Mouse (Mus musculus) midbrain, embryonic 13.5 days (tissue): ENCODE measurements around the gene Cbx3. TPM values are rescaled to one million over a fixed set of nuclear protein-coding genes. Genes with fewer than 3 reads are reported as not detected.
"Not testable (repeated sequence)": the region's sequence is repeated elsewhere in the genome, so short reads cannot be mapped to it uniquely, and the experiment has no call there.

Experiments
- ATAC-seq: fragments of 200-750 bp; cut with Nextera tagmentation; 2 replicates; pipeline ENCODE4 v1.8.0; 2017; ENCODE audit warnings: mild to moderate bottlenecking, moderate TSS enrichment, moderate library complexity
- H3K27ac ChIP-seq: fragments of 300-500 bp; sonication (generic); 2 replicates; pipeline ENCODE4 v1.5.1; 2015; ENCODE audit warnings: inconsistent platforms, mild to moderate bottlenecking, moderate library complexity
- H3K27me3 ChIP-seq: fragments of 300-500 bp; sonication (generic); 2 replicates; pipeline ENCODE4 v1.6.1; 2015; ENCODE audit warnings: mild to moderate bottlenecking, inconsistent platforms
- H3K36me3 ChIP-seq: fragments of 300-500 bp; sonication (generic); 2 replicates; pipeline ENCODE4 v1.6.1; 2015; ENCODE audit warnings: mild to moderate bottlenecking, inconsistent platforms
- H3K4me1 ChIP-seq: fragments of 300-500 bp; sonication (generic); replicated peaks from 2 replicates; pipeline ENCODE4 v1.6.1; 2015; ENCODE audit warnings: inconsistent platforms
- H3K4me2 ChIP-seq: fragments of 300-500 bp; sonication (generic); replicated peaks from 2 replicates; pipeline ENCODE4 v1.6.1; 2015; ENCODE audit warnings: moderate library complexity, mild to moderate bottlenecking, inconsistent platforms
- H3K4me3 ChIP-seq: fragments of 300-500 bp; sonication (generic); replicated peaks from 2 replicates; pipeline ENCODE4 v1.5.1; 2015; ENCODE audit warnings: mild to moderate bottlenecking, inconsistent platforms
- H3K9ac ChIP-seq: fragments of 300-500 bp; sonication (generic); replicated peaks from 2 replicates; pipeline ENCODE4 v1.6.1; 2015; ENCODE audit warnings: mild to moderate bottlenecking, inconsistent platforms
- H3K9me3 ChIP-seq: fragments of 300-500 bp; sonication (generic); 2 replicates; pipeline ENCODE4 v1.6.1; 2016; ENCODE audit warnings: mild to moderate bottlenecking, inconsistent platforms
- WGBS: fragments of 180-500 bp; shearing (Covaris S2); methylation state at CpG from one replicate; pipeline ENCODE4 v1.1.7; 2015; 5-methylcytosine and 5-hydroxymethylcytosine counted together
- polyA plus RNA-seq: library from polyadenylated mRNA; unstranded; fragments of >200 nt; fragmentation: Nextera tagmentation; extraction: Ambion mirVana; gene quantifications from 2 replicates; pipeline ENCODE4 v1.2.1, GENCODE M21; 2015

The Cbx3 gene
- polyA plus RNA-seq, 1 experiment from 2014 or later: 593 TPM

GRCm38 (mm10) chr6:51479136-51479731 lies 9.1 kb downstream of the Cbx3 start:
- Histone ChIP-seq H3K4me2 (no peak overlapping the region), H3K27ac (no peak overlapping the region), H3K9me3 (no peaks in the 10 kb centered on the region), H3K27me3 (no peaks in the 10 kb centered on the region), H3K4me3 (no peak overlapping the region), H3K9ac (no peak overlapping the region), H3K36me3 (peaks cover 71% of the 10 kb centered on the region), H3K4me1 (peaks cover 5% of the 10 kb centered on the region; the same call in 1 of the 2 replicates)
- no peak for ATAC-seq
- 93% methylated on average over 4 of the region's 4 CpGs for WGBS

GRCm38 (mm10) chr6:51481548-51481947 lies 11.4 kb downstream of the Cbx3 start:
- Histone ChIP-seq H3K36me3 (peaks cover 59% of the 10 kb centered on the region), H3K4me3 (no peak overlapping the region), H3K4me2 (no peak overlapping the region), H3K9ac (no peak overlapping the region), H3K27me3 (no peaks in the 10 kb centered on the region), H3K4me1 (no peaks in the 10 kb centered on the region), H3K9me3 (no peaks in the 10 kb centered on the region), H3K27ac (no peak overlapping the region)
- no peak for ATAC-seq
- WGBS: 94% methylated on average over 8 of the region's 8 CpGs

DNA sequence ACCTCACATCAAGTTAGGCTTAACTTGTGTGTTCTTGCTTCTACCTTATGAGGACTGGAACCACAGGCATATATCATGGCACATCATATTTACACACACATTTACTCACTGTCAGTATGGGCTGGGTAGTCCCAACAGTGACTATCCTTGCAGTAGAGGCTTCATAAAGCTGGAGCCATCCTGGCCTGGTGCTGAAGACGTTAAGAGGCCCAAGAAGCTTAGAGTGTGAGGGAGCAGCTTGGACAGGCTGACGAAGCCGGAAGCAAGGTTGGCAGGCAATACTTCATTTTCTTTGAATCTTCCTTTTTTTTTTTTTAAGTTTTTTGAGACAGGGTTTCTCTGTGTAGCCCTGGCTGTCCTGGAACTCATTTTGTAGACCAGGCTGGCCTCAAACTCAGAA lies 13.7 kb downstream of the Cbx3 start:
- WGBS: 93% methylated on average over 3 of the region's 3 CpGs
- Histone ChIP-seq H3K9ac (no peak overlapping the region), H3K27me3 (no peaks in the 10 kb centered on the region), H3K27ac (no peak overlapping the region), H3K36me3 (peaks cover 54% of the 10 kb centered on the region), H3K9me3 (no peaks in the 10 kb centered on the region), H3K4me2 (no peak overlapping the region), H3K4me3 (no peak overlapping the region), H3K4me1 (no peaks in the 10 kb centered on the region)
- ATAC-seq: no peak

DNA sequence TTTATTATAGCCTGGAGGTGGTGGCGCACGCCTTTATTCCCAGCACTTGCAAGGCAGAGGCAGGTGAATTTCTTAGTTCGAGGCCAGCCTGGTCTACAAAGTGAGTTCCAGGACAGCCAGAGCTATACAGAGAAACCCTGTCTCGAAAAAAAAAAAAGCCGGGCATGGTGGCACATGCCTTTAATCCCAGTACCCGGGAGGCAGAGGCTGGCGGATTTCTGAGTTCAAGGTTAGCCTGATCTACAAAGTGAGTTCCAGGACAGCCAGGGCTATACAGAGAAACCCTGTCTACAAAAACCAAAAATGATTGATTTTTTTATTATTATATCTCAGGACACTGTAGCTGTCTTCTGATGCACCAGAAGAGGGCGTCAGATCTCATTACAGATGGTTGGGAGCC lies 14.4 kb downstream of the Cbx3 start:
- H3K27me3 ChIP-seq, ATAC-seq, H3K4me1 ChIP-seq, H3K9ac ChIP-seq, H3K4me3 ChIP-seq, H3K9me3 ChIP-seq, H3K27ac ChIP-seq, H3K4me2 ChIP-seq: not testable (repeated sequence)
- WGBS: 90% methylated on average over 8 of the region's 8 CpGs
- peaks cover 47% of the 10 kb centered on the region for H3K36me3 ChIP-seq

GRCm38 (mm10) chr6:51485646-51486045 lies 15.5 kb downstream of the Cbx3 start:
- H3K9me3 ChIP-seq: no peaks in the 10 kb centered on the region
- peaks cover 36% of the 10 kb centered on the region for H3K36me3 ChIP-seq
- H3K27me3 ChIP-seq: no peaks in the 10 kb centered on the region
- no peak for ATAC-seq
- no peak overlapping the region for H3K4me2 ChIP-seq
- no peaks in the 10 kb centered on the region for H3K4me1 ChIP-seq
- H3K27ac ChIP-seq: no peak overlapping the region
- H3K9ac ChIP-seq: no peak overlapping the region
- no peak overlapping the region for H3K4me3 ChIP-seq
- WGBS: 49% methylated on average over 2 of the region's 2 CpGs

GRCm38 (mm10) chr6:51486076-51486710 lies 16.0 kb downstream of the Cbx3 start:
- no peak overlapping the region for H3K27ac ChIP-seq
- H3K4me2 ChIP-seq: no peak overlapping the region
- no peaks in the 10 kb centered on the region for H3K4me1 ChIP-seq
- peaks cover 31% of the 10 kb centered on the region for H3K36me3 ChIP-seq
- ATAC-seq: no peak
- no peak overlapping the region for H3K4me3 ChIP-seq
- no peaks in the 10 kb centered on the region for H3K27me3 ChIP-seq
- WGBS: 79% methylated on average over 7 of the region's 7 CpGs
- H3K9me3 ChIP-seq: no peaks in the 10 kb centered on the region
- no peak overlapping the region for H3K9ac ChIP-seq

GRCm38 (mm10) chr6:51486731-51487130 lies 16.6 kb downstream of the Cbx3 start:
- Histone ChIP-seq H3K36me3 (peaks cover 25% of the 10 kb centered on the region), H3K4me2 (no peak overlapping the region), H3K4me1 (no peaks in the 10 kb centered on the region), H3K27me3 (no peaks in the 10 kb centered on the region), H3K4me3 (no peak overlapping the region), H3K27ac (no peak overlapping the region), H3K9me3 (no peaks in the 10 kb centered on the region), H3K9ac (no peak overlapping the region)
- WGBS: 92% methylated on average over 5 of the region's 5 CpGs
- ATAC-seq: no peak

DNA sequence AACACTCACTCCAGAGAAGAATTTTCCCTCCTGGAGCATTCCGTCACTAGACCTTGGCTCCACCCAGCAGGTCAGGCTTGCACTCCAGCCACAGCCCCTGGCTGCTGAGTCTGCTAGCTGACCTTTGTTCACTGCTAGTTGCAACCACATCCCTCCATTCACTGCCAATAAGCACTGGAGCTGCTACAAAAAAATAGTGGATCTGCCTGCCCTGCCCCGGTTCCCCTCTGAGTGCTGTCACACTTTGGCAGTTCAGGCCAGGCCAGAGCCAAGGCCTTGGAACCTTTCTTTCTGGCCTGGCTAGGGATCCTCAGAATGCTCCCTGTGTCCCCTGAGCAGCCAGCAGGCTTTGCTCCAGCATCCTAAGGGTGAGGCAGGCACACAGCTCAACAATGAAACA lies 19.6 kb downstream of the Cbx3 start:
- H3K36me3 ChIP-seq: 0 out of 2 replicates have a peak, but pooled peaks cover 7% of the 10 kb centered on the region
- H3K27me3 ChIP-seq: no peaks in the 10 kb centered on the region
- H3K9me3 ChIP-seq: no peaks in the 10 kb centered on the region
- no peaks in the 10 kb centered on the region for H3K4me1 ChIP-seq
- no peak overlapping the region for H3K4me3 ChIP-seq
- H3K4me2 ChIP-seq: no peak overlapping the region
- 79% methylated on average over 2 of the region's 2 CpGs for WGBS
- no peak overlapping the region for H3K9ac ChIP-seq
- ATAC-seq: no peak
- H3K27ac ChIP-seq: no peak overlapping the region

DNA sequence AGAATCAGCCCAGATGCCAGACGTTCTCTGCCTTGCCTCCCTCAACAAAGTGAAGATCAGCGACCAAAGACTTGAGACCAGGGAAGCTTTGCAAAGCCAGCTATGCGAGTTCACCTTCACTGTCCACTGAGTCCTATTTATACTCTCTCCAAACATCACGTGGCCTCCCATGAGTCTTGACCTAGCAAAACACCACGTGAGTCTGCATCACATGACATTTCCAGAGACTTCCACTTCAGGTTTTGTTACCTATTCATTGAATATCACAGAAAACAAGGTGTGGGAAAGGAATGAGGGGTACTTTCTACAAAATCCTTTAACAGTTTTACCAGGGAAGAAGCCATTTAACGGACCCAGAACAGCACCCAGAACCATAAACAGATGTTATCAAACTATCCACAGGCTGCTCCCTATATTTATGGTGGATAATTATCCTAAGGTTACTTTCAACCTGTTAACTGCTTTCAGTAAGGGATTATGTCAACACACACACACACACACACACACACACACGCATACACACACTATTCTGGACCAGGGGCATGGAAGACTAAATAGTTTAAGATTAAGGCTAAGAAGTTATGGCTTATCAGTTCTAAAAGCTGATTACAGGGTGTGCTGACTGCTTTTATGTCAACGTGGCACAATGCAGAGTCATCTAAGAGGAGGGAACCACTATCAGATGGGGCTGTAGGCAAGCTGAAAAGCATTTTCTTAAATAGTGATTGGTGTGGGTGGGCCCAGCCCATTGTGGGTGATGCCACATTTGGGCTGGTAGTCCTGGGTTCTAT lies 27.4 kb downstream of the Cbx3 start:
- Histone ChIP-seq H3K27ac (no peak overlapping the region), H3K9ac (no peak overlapping the region), H3K36me3 (no peaks in the 10 kb centered on the region), H3K4me2 (no peak overlapping the region), H3K27me3 (no peaks in the 10 kb centered on the region), H3K4me3 (no peak overlapping the region), H3K9me3 (no peaks in the 10 kb centered on the region), H3K4me1 (no peaks in the 10 kb centered on the region)
- ATAC-seq: no peak
- WGBS: 80% methylated on average over 8 of the region's 8 CpGs

- Histone ChIP-seq H3K4me3 (no peak overlapping the region), H3K36me3 (no peaks in the 10 kb centered on the region)
Observed at GRCm38 (mm10) chr6:51505671-51506070, 35.5 kb downstream of the Cbx3 start.

GRCm38 (mm10) chr6:51507556-51507955 lies 37.4 kb downstream of the Cbx3 start:
- H3K4me2 ChIP-seq: no peak overlapping the region
- no peak overlapping the region for H3K27ac ChIP-seq
- no peak overlapping the region for H3K4me3 ChIP-seq
- H3K9ac ChIP-seq: no peak overlapping the region
- 57% methylated on average over 2 of the region's 2 CpGs for WGBS
- no peaks in the 10 kb centered on the region for H3K27me3 ChIP-seq
- H3K36me3 ChIP-seq: no peaks in the 10 kb centered on the region
- H3K9me3 ChIP-seq: no peaks in the 10 kb centered on the region
- 0 out of 2 replicates have a peak, but pooled peaks cover 8% of the 10 kb centered on the region for H3K4me1 ChIP-seq
- no peak for ATAC-seq

More at GRCm38 (mm10) chr6:51505671-51506070, 35.5 kb downstream of the Cbx3 start:
- no peak overlapping the region for H3K27ac ChIP-seq
- no peak for ATAC-seq
- no peak overlapping the region for H3K4me2 ChIP-seq
- WGBS: 57% methylated on average over 1 of the region's 1 CpGs
- H3K4me1 ChIP-seq: 0 out of 2 replicates have a peak, but pooled peaks cover 8% of the 10 kb centered on the region
- H3K9ac ChIP-seq: no peak overlapping the region
- H3K9me3 ChIP-seq: no peaks in the 10 kb centered on the region
- no peaks in the 10 kb centered on the region for H3K27me3 ChIP-seq
